Mouse (Mus musculus): ENCODE measurements around the gene Olfr103. TPM values are rescaled to one million over a fixed set of nuclear protein-coding genes. Genes with fewer than 3 reads are reported as not detected.

Gene Olfr103
- polyA plus RNA-seq (2014; fragmentation: Nextera tagmentation; extraction: Ambion mirVana): not detected in 2 replicates

DNA sequence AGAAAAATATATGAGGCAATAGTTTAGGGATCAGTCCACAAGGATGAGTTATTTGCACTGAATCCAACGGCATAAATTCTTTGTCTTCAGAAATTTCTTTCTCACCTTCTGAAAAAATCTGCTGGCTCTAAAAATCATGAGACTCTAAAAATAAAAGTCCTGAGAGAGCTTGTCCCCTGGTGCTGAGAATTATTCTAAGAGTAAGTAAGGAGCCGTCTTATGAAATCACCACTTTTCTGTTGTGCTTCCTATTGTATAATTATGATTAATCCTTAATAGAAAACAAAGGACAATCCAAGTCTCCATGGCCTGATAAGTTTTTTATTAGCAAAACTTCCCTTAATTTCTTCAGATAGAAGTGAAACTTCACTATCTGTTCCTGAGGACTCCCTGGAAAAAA lies at the start of gene Olfr103:
TSS of gene Olfr103 (minus strand) at position 101 of the 400 bp plus-strand sequence.
- no peak for DNase-seq (ENCODE audit: low spot score)
- Histone ChIP-seq H3K4me1 (ENCODE audit: control insufficient read depth, insufficient read depth, low read length) (no peaks in the 10 kb centered on the region), H3K27ac (replicated peaks; ENCODE audit: low read depth, low read length) (no peak within 1 kb of the TSS), H3K36me3 (ENCODE audit: control insufficient read depth, insufficient read depth, low read length) (no peaks in the 10 kb centered on the region), H3K9me3 (ENCODE audit: control insufficient read depth, low read length) (no peaks in the 10 kb centered on the region), H3K4me3 (ENCODE audit: low read depth, low read length) (no peak within 1 kb of the TSS), H3K4me2 (ENCODE audit: low read depth, severe bottlenecking) (no peak within 1 kb of the TSS), H3K27me3 (ENCODE audit: control insufficient read depth, insufficient read depth, low read length) (no peaks in the 10 kb centered on the region), H3K9ac (ENCODE audit: low read length) (no peak within 1 kb of the TSS)
- WGBS: 94% methylated on average over 2 of the region's 2 CpGs
- no peak for ATAC-seq (ENCODE audit: insufficient number of reproducible peaks, low FRiP score, low TSS enrichment, low read depth)

- no peaks in the 10 kb centered on the region for H3K4me1 ChIP-seq (ENCODE audit: control insufficient read depth, insufficient read depth, low read length)
- no peak for ATAC-seq (ENCODE audit: insufficient number of reproducible peaks, low FRiP score, low TSS enrichment, low read depth)
Measured at GRCm38 (mm10) chr17:37378733-37379132, 39.2 kb upstream of the Olfr103 start, which contains the start of gene Olfr105-ps. Olfr105-ps (plus strand) TSS chr17:37379033.

GRCm38 (mm10) chr17:37359282-37359681 lies 19.8 kb upstream of the Olfr103 start, which contains the start of gene Olfr104-ps:
Olfr104-ps (plus strand) TSS chr17:37359582.
- Histone ChIP-seq H3K9ac (ENCODE audit: low read length) (no peak within 1 kb of the TSS), H3K4me3 (ENCODE audit: low read depth, low read length) (no peak within 1 kb of the TSS), H3K27me3 (ENCODE audit: control insufficient read depth, insufficient read depth, low read length) (no peaks in the 10 kb centered on the region), H3K4me2 (ENCODE audit: low read depth, severe bottlenecking) (no peak within 1 kb of the TSS), H3K9me3 (ENCODE audit: control insufficient read depth, low read length) (no peaks in the 10 kb centered on the region), H3K27ac (replicated peaks; ENCODE audit: low read depth, low read length) (no peak within 1 kb of the TSS), H3K4me1 (ENCODE audit: control insufficient read depth, insufficient read depth, low read length) (no peaks in the 10 kb centered on the region), H3K36me3 (ENCODE audit: control insufficient read depth, insufficient read depth, low read length) (no peaks in the 10 kb centered on the region)
- DNase-seq (ENCODE audit: low spot score): no peak
- no peak for ATAC-seq (ENCODE audit: insufficient number of reproducible peaks, low FRiP score, low TSS enrichment, low read depth)

More at GRCm38 (mm10) chr17:37378733-37379132, 39.2 kb upstream of the Olfr103 start, which contains the start of gene Olfr105-ps:
- H3K9me3 ChIP-seq (ENCODE audit: control insufficient read depth, low read length): no peaks in the 10 kb centered on the region
- no peaks in the 10 kb centered on the region for H3K36me3 ChIP-seq (ENCODE audit: control insufficient read depth, insufficient read depth, low read length)
- DNase-seq (ENCODE audit: low spot score): no peak
- H3K27ac ChIP-seq (replicated peaks; ENCODE audit: low read depth, low read length): no peak within 1 kb of the TSS
- H3K4me2 ChIP-seq (ENCODE audit: low read depth, severe bottlenecking): no peak within 1 kb of the TSS
- H3K9ac ChIP-seq (ENCODE audit: low read length): no peak within 1 kb of the TSS
- no peaks in the 10 kb centered on the region for H3K27me3 ChIP-seq (ENCODE audit: control insufficient read depth, insufficient read depth, low read length)
- no peak within 1 kb of the TSS for H3K4me3 ChIP-seq (ENCODE audit: low read depth, low read length)

- no peak within 1 kb of the TSS for H3K9ac ChIP-seq (ENCODE audit: low read length)
- H3K4me1 ChIP-seq (ENCODE audit: control insufficient read depth, insufficient read depth, low read length): no peaks in the 10 kb centered on the region
- no peaks in the 10 kb centered on the region for H3K27me3 ChIP-seq (ENCODE audit: control insufficient read depth, insufficient read depth, low read length)
- no peak within 1 kb of the TSS for H3K4me2 ChIP-seq (ENCODE audit: low read depth, severe bottlenecking)
- ATAC-seq (ENCODE audit: insufficient number of reproducible peaks, low FRiP score, low TSS enrichment, low read depth): no peak
- no peak within 1 kb of the TSS for H3K4me3 ChIP-seq (ENCODE audit: low read depth, low read length)
- no peak within 1 kb of the TSS for H3K27ac ChIP-seq (replicated peaks; ENCODE audit: low read depth, low read length)
- H3K9me3 ChIP-seq (ENCODE audit: control insufficient read depth, low read length): no peaks in the 10 kb centered on the region
- H3K36me3 ChIP-seq (ENCODE audit: control insufficient read depth, insufficient read depth, low read length): no peaks in the 10 kb centered on the region
- no peak for DNase-seq (ENCODE audit: low spot score)
Measured at GRCm38 (mm10) chr17:37316954-37317353, 22.5 kb downstream of the Olfr103 start, which contains the start of gene Olfr102. Olfr102 (minus strand) TSS chr17:37317054.

GRCm38 (mm10) chr17:37310146-37310699 lies 29.3 kb downstream of the Olfr103 start:
- Histone ChIP-seq H3K4me3 (ENCODE audit: low read depth, low read length) (no peak overlapping the region), H3K27me3 (ENCODE audit: control insufficient read depth, insufficient read depth, low read length) (no peaks in the 10 kb centered on the region), H3K36me3 (ENCODE audit: control insufficient read depth, insufficient read depth, low read length) (no peaks in the 10 kb centered on the region), H3K9ac (ENCODE audit: low read length) (no peak overlapping the region), H3K4me2 (ENCODE audit: low read depth, severe bottlenecking) (no peak overlapping the region), H3K27ac (replicated peaks; ENCODE audit: low read depth, low read length) (no peak overlapping the region), H3K4me1 (ENCODE audit: control insufficient read depth, insufficient read depth, low read length) (no peaks in the 10 kb centered on the region), H3K9me3 (ENCODE audit: control insufficient read depth, low read length) (no peaks in the 10 kb centered on the region)
- DNase-seq (ENCODE audit: low spot score) (no peak), ATAC-seq (ENCODE audit: insufficient number of reproducible peaks, low FRiP score, low TSS enrichment, low read depth) (no peak)
- WGBS: 41% methylated on average over 2 of the region's 2 CpGs

DNA sequence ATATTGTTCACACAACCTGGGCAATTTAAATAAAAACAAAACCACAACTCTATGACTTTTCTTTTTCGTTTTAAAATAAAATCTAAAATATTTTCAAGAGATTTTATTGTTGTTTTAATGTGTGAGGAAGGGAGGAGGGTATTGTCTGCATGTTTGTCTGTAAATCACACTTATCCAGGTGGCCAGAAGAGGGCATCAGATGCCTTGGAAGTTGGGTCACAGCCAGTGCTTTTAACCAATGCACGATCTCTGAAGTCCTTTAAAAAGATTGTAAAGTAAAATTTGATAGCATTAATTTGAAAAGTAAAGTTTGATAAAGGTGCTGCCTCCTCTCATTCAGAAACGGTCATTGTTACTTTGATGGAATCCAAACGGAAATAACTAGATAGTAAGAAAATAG lies 31.0 kb downstream of the Olfr103 start:
- Histone ChIP-seq H3K9ac (ENCODE audit: low read length) (no peak overlapping the region), H3K27me3 (ENCODE audit: control insufficient read depth, insufficient read depth, low read length) (no peaks in the 10 kb centered on the region), H3K4me3 (ENCODE audit: low read depth, low read length) (no peak overlapping the region), H3K36me3 (ENCODE audit: control insufficient read depth, insufficient read depth, low read length) (no peaks in the 10 kb centered on the region), H3K27ac (replicated peaks; ENCODE audit: low read depth, low read length) (no peak overlapping the region), H3K9me3 (ENCODE audit: control insufficient read depth, low read length) (no peaks in the 10 kb centered on the region), H3K4me2 (ENCODE audit: low read depth, severe bottlenecking) (no peak overlapping the region), H3K4me1 (ENCODE audit: control insufficient read depth, insufficient read depth, low read length) (no peaks in the 10 kb centered on the region)
- ATAC-seq (ENCODE audit: insufficient number of reproducible peaks, low FRiP score, low TSS enrichment, low read depth): no peak
- DNase-seq (ENCODE audit: low spot score): no peak
- 43% methylated on average over 4 of the region's 4 CpGs for WGBS

DNA sequence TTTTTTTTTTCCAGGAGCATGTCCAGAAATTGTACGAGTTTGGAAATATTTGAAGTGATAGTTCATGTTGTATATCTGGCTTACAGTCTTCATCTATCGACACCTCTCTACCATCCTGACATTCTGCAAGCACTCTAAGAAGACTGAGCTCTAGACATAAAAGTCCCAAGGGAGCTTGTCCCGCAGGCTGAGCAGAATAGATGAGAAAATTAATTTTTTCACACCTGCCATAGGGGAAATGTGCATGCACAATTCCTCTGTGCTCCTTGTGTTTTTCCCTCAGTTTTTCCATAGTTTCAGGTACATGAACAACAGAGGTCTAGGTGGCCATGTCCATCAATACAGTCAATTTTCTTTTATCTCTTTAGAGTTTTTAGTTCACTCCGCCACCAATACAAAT lies 35.3 kb downstream of the Olfr103 start, which contains the start of gene Olfr101:
TSS of gene Olfr101 (minus strand) at position 101 of the 400 bp plus-strand sequence.
- Histone ChIP-seq H3K4me2 (ENCODE audit: low read depth, severe bottlenecking) (no peak within 1 kb of the TSS), H3K27ac (replicated peaks; ENCODE audit: low read depth, low read length) (no peak within 1 kb of the TSS), H3K4me3 (ENCODE audit: low read depth, low read length) (no peak within 1 kb of the TSS), H3K4me1 (ENCODE audit: control insufficient read depth, insufficient read depth, low read length) (no peaks in the 10 kb centered on the region), H3K36me3 (ENCODE audit: control insufficient read depth, insufficient read depth, low read length) (no peaks in the 10 kb centered on the region), H3K27me3 (ENCODE audit: control insufficient read depth, insufficient read depth, low read length) (no peaks in the 10 kb centered on the region), H3K9ac (ENCODE audit: low read length) (no peak within 1 kb of the TSS), H3K9me3 (ENCODE audit: control insufficient read depth, low read length) (no peaks in the 10 kb centered on the region)
- WGBS: 90% methylated on average over 4 of the region's 4 CpGs
- no peak for ATAC-seq (ENCODE audit: insufficient number of reproducible peaks, low FRiP score, low TSS enrichment, low read depth)
- DNase-seq (ENCODE audit: low spot score): no peak

Data from limb, embryonic 11.5 days (tissue).